ENCODE assay signal across 17 mouse cellular contexts in the genomic region with DNA sequence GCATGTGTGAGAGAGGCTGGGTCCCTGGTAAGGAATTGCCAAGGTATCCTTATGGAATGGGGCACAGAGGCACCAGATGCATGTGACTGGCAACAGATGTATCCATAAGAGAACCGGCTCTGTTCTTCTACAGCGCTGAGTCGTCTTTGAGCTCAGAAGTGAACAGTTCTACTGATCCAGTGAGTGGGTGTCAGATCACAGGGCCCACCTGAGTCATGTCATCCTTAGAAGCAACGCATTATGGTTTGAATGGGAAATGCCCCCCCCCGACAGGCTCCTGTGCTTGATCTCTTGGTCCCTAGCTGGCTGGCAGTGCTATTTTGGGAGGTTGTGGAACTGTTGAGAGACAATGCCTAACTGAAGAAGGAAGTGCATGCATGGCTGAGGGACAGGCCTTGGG.
A peak's percentile ranks its signal among the peaks of the same experiment; 100 is the strongest.
DNase-seq lines count a peak whose midpoint lies in the region; ATAC-seq lines count a peak whose summit lies in the region.
"Had no signal": no experiment of that assay in that cellular context is flagged by ENCODE, and none has a peak within 500 bp of the region (broad histone marks: within the 10 kb centered on the region; RNA-seq: fewer than 3 reads in every experiment).

No protein-coding gene starts in this region.

- peak; percentile 42 for ATAC-seq in frontal cortex, adult (ENCODE audit: low TSS enrichment)
- ATAC-seq: forebrain, embryonic 13.5 days; forebrain, embryonic 16.5 days; Patski had no signal

- intact Hi-C loops in left cerebral cortex, postnatal 14 days (cut with DNase I), result no loop called here
- intact Hi-C loops in left cerebral cortex, postnatal 36 days (cut with DNase I), result no loop called here

- no peak for DNase-seq in frontal cortex, postnatal 25 days (ENCODE audit: low spot score in 2 of 2)
- peak; percentile 14 to 40 for DNase-seq in left cerebral cortex, postnatal 14 days (ENCODE audit: low spot score in 2 of 2)
- DNase-seq in left cerebral cortex, postnatal 36 days (ENCODE audit: low spot score in 2 of 2), result no peak
- DNase-seq in brain, adult 2 months (ENCODE audit: low read depth, low spot score), result peak; percentile 73
- DNase-seq in kidney, adult 8-10 months, result no peak
- DNase-seq: adrenal gland, postnatal 10 days; adrenal gland, postnatal 36 days; B cell, adult 2 months; cerebellum, adult 11 months; cerebellum, adult 9-10 months; cerebellum, postnatal 14 days; gastrocnemius, postnatal 25 days; heart, adult 2 months had no signal

Comparison
In these comparisons a context has a peak if more than half of its experiments do, and no peak if none do; other contexts are left out.
1. DNase-seq: peak in left cerebral cortex, postnatal 14 days (2 of 2) and brain, adult 2 months (single experiment); none in frontal cortex, postnatal 25 days (0 of 2), left cerebral cortex, postnatal 36 days (0 of 2) and kidney, adult 8-10 months (0 of 2).